Mouse (Mus musculus): ENCODE data around the gene 6430548M08Rik. TPM values are rescaled to one million over a fixed set of nuclear protein-coding genes. Genes with fewer than 3 reads are reported as not detected.

6430548M08Rik gene
- 17.2 and 18.5 TPM in 2 replicates for polyA plus RNA-seq (2016; fragmentation: Nextera tagmentation; extraction: Ambion mirVana)

GRCm38 (mm10) chr8:120113758-120114255 is at the start of gene 6430548M08Rik:
Gene 6430548M08Rik (plus strand): TSS chr8:120114152.
- Histone ChIP-seq H3K4me3 (peak within 1 kb of the TSS; percentile 55), H3K27me3 (peaks cover 30% of the 10 kb centered on the region), H3K9ac (peak within 1 kb of the TSS; percentile 71), H3K4me1 (peaks cover 19% of the 10 kb centered on the region), H3K9me3 (replicated peaks) (no peaks in the 10 kb centered on the region), H3K4me2 (replicated peaks) (peak within 1 kb of the TSS; percentile 71), H3K36me3 (no peaks in the 10 kb centered on the region), H3K27ac (peak within 1 kb of the TSS; percentile 85)
- WGBS: under 1% methylated on average over 60 of the region's 61 CpGs
- peak; percentile 97 for ATAC-seq (ENCODE audit: low FRiP score)

DNA sequence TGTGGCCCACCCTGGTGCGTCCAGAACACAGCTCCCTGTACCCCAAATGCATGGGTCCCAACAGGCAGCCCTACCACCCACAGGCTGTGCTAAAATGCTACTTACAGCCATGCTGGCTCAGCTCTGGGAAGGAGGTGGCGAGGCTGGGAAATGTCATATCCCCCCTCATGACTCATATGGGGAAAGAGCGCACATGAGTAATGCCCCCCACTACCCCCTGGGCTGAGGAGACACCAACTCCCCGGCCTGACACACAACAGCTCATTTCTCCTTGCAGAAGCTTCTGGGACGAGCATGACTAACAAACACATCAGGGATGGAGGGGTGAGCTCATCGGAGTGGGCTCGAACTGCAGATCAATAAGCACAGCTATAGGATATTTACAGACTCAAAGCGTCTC is 48.3 kb upstream of the 6430548M08Rik start:
- H3K27ac ChIP-seq: no peak overlapping the region
- H3K27me3 ChIP-seq: no peaks in the 10 kb centered on the region
- no peak for ATAC-seq (ENCODE audit: low FRiP score)
- WGBS: 91% methylated on average over 8 of the region's 8 CpGs
- no peak overlapping the region for H3K9ac ChIP-seq
- H3K9me3 ChIP-seq (replicated peaks): 0 out of 2 replicates have a peak, but pooled peaks cover 4% of the 10 kb centered on the region
- no peak overlapping the region for H3K4me2 ChIP-seq (replicated peaks)
- H3K36me3 ChIP-seq: no peaks in the 10 kb centered on the region
- no peaks in the 10 kb centered on the region for H3K4me1 ChIP-seq
- no peak overlapping the region for H3K4me3 ChIP-seq

DNA sequence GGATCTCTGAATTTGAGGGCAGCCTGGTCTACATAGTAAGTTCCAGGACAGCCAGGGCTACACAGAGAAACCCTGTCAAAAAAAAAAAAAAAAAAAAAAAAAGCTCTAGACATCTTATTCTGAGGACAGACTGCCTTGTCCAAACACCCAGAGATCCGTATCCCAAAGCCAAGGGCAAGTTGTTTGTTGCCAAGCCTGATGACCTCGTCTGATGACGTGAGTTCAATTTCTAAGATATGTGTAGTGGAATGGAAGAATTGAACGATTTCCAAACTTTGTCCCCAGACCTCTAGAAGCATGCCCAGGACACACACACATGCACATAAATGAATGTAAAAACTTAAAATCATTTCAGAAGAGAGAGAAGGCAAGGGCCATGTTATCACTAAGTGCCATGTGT is 47.7 kb upstream of the 6430548M08Rik start:
- Histone ChIP-seq H3K4me1 (no peaks in the 10 kb centered on the region), H3K4me2 (replicated peaks) (no peak overlapping the region), H3K27ac (no peak overlapping the region), H3K9me3 (replicated peaks) (0 out of 2 replicates have a peak, but pooled peaks cover 4% of the 10 kb centered on the region), H3K27me3 (no peaks in the 10 kb centered on the region), H3K36me3 (no peaks in the 10 kb centered on the region), H3K4me3 (no peak overlapping the region), H3K9ac (no peak overlapping the region)
- no peak for ATAC-seq (ENCODE audit: low FRiP score)
- 84% methylated on average over 4 of the region's 4 CpGs for WGBS

GRCm38 (mm10) chr8:120067936-120068668 is 45.9 kb upstream of the 6430548M08Rik start:
- no peak for ATAC-seq (ENCODE audit: low FRiP score)
- H3K27ac ChIP-seq: no peak overlapping the region; the same call in 1 of the 2 replicates

DNA sequence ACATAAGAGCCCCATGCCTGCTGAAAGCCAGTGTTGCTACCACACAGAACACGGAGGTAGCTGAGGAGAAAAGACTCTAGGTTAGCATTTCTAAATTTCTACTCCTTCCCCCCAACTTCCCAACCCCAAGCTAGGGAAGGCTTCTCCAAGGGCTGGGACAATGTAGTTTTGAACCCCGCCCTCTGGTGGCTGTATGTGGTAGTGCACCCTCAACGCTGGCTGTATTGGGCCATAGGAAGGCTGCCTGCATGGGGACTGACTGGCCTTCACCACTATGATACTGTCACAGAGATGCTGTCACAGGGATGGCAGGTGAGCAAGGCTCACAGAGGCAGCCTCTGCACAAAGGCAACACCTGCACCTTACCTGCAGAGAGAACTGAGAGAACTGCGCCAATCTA is 42.3 kb upstream of the 6430548M08Rik start:
- H3K4me3 ChIP-seq: no peak overlapping the region
- H3K27me3 ChIP-seq: no peaks in the 10 kb centered on the region
- peaks cover 5% of the 10 kb centered on the region; the same call in 1 of the 2 replicates for H3K4me1 ChIP-seq
- 28% methylated on average over 4 of the region's 4 CpGs for WGBS
- no peaks in the 10 kb centered on the region for H3K36me3 ChIP-seq
- H3K9me3 ChIP-seq (replicated peaks): 0 out of 2 replicates have a peak, but pooled peaks cover 4% of the 10 kb centered on the region
- no peak overlapping the region for H3K4me2 ChIP-seq (replicated peaks)
- no peak overlapping the region for H3K27ac ChIP-seq
- ATAC-seq (ENCODE audit: low FRiP score): peak; percentile 60; the same call in 1 of the 2 replicates
- H3K9ac ChIP-seq: no peak overlapping the region

More at GRCm38 (mm10) chr8:120067936-120068668, 45.9 kb upstream of the 6430548M08Rik start:
- 61% methylated on average over 19 of the region's 19 CpGs for WGBS
- H3K9me3 ChIP-seq (replicated peaks): 0 out of 2 replicates have a peak, but pooled peaks cover 4% of the 10 kb centered on the region
- no peaks in the 10 kb centered on the region for H3K36me3 ChIP-seq
- H3K4me3 ChIP-seq: no peak overlapping the region
- no peak overlapping the region for H3K9ac ChIP-seq
- no peaks in the 10 kb centered on the region for H3K27me3 ChIP-seq
- no peaks in the 10 kb centered on the region for H3K4me1 ChIP-seq
- H3K4me2 ChIP-seq (replicated peaks): no peak overlapping the region

GRCm38 (mm10) chr8:120072259-120072658 is 41.7 kb upstream of the 6430548M08Rik start:
- no peak overlapping the region for H3K4me3 ChIP-seq
- no peaks in the 10 kb centered on the region for H3K36me3 ChIP-seq
- 52% methylated on average over 9 of the region's 9 CpGs for WGBS
- peaks cover 5% of the 10 kb centered on the region; the same call in 1 of the 2 replicates for H3K4me1 ChIP-seq
- H3K4me2 ChIP-seq (replicated peaks): no peak overlapping the region
- no peaks in the 10 kb centered on the region for H3K27me3 ChIP-seq
- H3K9ac ChIP-seq: no peak overlapping the region
- ATAC-seq (ENCODE audit: low FRiP score): no peak
- 0 out of 2 replicates have a peak, but pooled peaks cover 2% of the 10 kb centered on the region for H3K9me3 ChIP-seq (replicated peaks)
- no peak overlapping the region for H3K27ac ChIP-seq

DNA sequence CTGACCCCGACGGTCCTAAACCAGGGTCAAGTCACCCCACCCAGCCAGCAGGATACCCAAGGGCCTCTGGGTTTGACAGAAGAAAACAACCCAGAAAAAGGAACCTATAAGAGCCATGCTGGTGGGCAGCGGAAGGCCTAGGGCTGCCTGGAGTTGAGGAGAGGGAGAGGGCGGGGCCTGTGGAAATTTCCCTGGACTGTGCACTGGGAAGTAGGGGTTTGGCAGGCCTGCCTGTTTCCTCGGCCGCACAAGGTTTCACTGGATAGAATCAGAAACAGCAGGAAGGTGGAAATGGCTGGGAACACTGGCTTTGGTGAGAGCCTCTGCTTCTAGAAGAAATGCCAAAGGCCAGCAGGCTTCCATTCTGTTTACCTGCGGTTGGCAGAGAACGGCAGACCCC is 41.1 kb upstream of the 6430548M08Rik start:
- Histone ChIP-seq H3K36me3 (no peaks in the 10 kb centered on the region), H3K27ac (no peak overlapping the region), H3K4me1 (peaks cover 5% of the 10 kb centered on the region; the same call in 1 of the 2 replicates), H3K9me3 (replicated peaks) (no peaks in the 10 kb centered on the region), H3K9ac (no peak overlapping the region), H3K4me3 (no peak overlapping the region), H3K4me2 (replicated peaks) (no peak overlapping the region), H3K27me3 (no peaks in the 10 kb centered on the region)
- no peak for ATAC-seq (ENCODE audit: low FRiP score)
- 80% methylated on average over 8 of the region's 8 CpGs for WGBS

DNA sequence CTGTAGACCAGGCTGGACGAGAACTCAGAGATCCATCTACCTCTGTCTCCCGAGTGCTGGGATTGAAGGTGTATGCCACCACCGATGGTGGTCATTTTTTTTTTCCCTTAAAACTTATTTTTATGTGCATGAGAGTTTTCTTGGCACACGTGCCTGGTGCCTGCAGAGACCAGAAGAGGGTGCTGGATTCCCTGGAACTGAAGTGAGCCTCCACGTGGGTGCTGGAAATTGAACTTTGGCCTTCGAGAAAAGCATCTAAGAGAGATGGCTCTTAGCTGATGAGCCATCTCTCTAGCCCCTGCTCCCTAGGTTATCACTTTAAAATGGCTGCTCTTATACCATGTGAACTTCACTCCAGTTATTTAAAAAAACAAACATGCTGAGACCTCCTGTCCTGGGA is 39.4 kb upstream of the 6430548M08Rik start:
- Histone ChIP-seq H3K27ac (no peak overlapping the region), H3K4me1 (peaks cover 5% of the 10 kb centered on the region; the same call in 1 of the 2 replicates), H3K9me3 (replicated peaks) (no peaks in the 10 kb centered on the region), H3K36me3 (no peaks in the 10 kb centered on the region), H3K27me3 (no peaks in the 10 kb centered on the region), H3K4me2 (replicated peaks) (no peak overlapping the region), H3K9ac (no peak overlapping the region), H3K4me3 (no peak overlapping the region)
- 70% methylated on average over 6 of the region's 6 CpGs for WGBS
- no peak for ATAC-seq (ENCODE audit: low FRiP score)

GRCm38 (mm10) chr8:120075347-120075746 is 38.6 kb upstream of the 6430548M08Rik start:
- no peaks in the 10 kb centered on the region for H3K9me3 ChIP-seq (replicated peaks)
- H3K4me3 ChIP-seq: no peak overlapping the region
- H3K4me1 ChIP-seq: peaks cover 5% of the 10 kb centered on the region; the same call in 1 of the 2 replicates
- H3K36me3 ChIP-seq: peaks cover 5% of the 10 kb centered on the region
- H3K9ac ChIP-seq: no peak overlapping the region
- H3K4me2 ChIP-seq (replicated peaks): 0 out of 2 replicates have a peak overlapping the region, but pooled peaks have one; percentile 4
- H3K27me3 ChIP-seq: no peaks in the 10 kb centered on the region
- H3K27ac ChIP-seq: no peak overlapping the region
- WGBS: 49% methylated on average over 6 of the region's 6 CpGs
- no peak for ATAC-seq (ENCODE audit: low FRiP score)

DNA sequence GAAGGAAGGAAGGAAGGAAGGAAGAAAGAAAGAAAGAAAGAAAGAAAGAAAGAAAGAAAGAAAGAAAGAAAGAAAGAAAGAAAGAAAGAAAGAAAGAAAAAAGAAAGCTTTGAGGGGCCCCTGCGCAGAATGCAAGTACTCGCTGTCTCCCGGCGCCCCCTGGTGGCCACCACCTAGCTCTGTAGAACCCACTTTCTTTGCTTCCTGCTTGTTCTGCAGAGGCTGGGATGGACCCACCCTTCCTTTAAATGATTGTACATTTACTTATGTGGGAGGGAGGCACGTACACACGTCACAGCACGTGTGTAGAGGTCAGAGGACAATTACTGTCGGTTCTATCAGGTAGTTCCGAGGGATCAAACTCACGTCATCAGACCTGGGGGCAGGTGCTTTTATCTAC is 35.9 kb upstream of the 6430548M08Rik start:
- Histone ChIP-seq H3K4me1 (peaks cover 5% of the 10 kb centered on the region; the same call in 1 of the 2 replicates), H3K36me3 (peaks cover 32% of the 10 kb centered on the region), H3K4me3 (no peak overlapping the region), H3K9me3 (replicated peaks) (no peaks in the 10 kb centered on the region), H3K27me3 (no peaks in the 10 kb centered on the region), H3K9ac (no peak overlapping the region), H3K27ac (no peak overlapping the region), H3K4me2 (replicated peaks) (no peak overlapping the region)
- 19% methylated on average over 10 of the region's 10 CpGs for WGBS
- no peak for ATAC-seq (ENCODE audit: low FRiP score)

DNA sequence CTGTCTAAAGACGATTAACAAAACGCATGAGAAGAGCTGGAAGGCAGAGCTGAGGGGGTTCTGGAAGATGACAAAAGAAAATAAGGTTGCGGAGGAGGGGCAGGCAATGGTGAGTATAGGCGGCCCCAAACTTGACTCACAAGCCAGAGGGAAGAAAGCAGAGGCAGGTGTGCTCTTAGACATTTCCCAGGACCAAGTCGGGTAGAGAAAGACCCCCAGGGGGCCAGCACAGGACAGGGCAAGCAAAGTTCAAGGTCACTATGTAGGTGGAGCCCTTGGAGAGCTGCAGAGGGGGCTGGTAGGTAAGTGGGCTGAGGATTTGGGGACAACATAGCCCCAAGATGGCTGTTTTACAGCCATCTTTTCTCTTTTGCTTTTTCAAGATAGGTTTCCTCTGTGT is 34.6 kb upstream of the 6430548M08Rik start:
- Histone ChIP-seq H3K4me3 (no peak overlapping the region), H3K36me3 (peaks cover 38% of the 10 kb centered on the region), H3K9ac (no peak overlapping the region), H3K9me3 (replicated peaks) (no peaks in the 10 kb centered on the region), H3K27ac (no peak overlapping the region), H3K27me3 (no peaks in the 10 kb centered on the region), H3K4me2 (replicated peaks) (no peak overlapping the region), H3K4me1 (peaks cover 5% of the 10 kb centered on the region; the same call in 1 of the 2 replicates)
- WGBS: 70% methylated on average over 5 of the region's 5 CpGs
- ATAC-seq (ENCODE audit: low FRiP score): no peak

- Histone ChIP-seq H3K27ac (no peak overlapping the region), H3K9me3 (replicated peaks) (no peaks in the 10 kb centered on the region), H3K9ac (no peak overlapping the region), H3K36me3 (peaks cover 73% of the 10 kb centered on the region), H3K4me2 (replicated peaks) (no peak overlapping the region), H3K4me1 (no peaks in the 10 kb centered on the region), H3K27me3 (no peaks in the 10 kb centered on the region), H3K4me3 (no peak overlapping the region)
- WGBS: 98% methylated on average over 8 of the region's 8 CpGs
- ATAC-seq (ENCODE audit: low FRiP score): no peak
These were observed 30.7 kb upstream of the 6430548M08Rik start for GRCm38 (mm10) chr8:120083261-120083660.
